Mouse (Mus musculus): ENCODE measurements around the gene A930033H14Rik.

GRCm38 (mm10) chr10:69204677-69205400 lies 8.1 kb downstream of the A930033H14Rik start:
- TF ChIP-seq POLR2A (IDR thresholded peaks at IDR 0.05; ENCODE audit: extremely low read depth, insufficient read depth, low read length) (no peak), CTCF (IDR thresholded peaks at IDR 0.05; ENCODE audit: extremely low read depth, insufficient read depth, low read length) (no peak)

All from cortical plate, adult 2 months (tissue).